Mouse (Mus musculus) heart, postnatal 0 days (tissue): ENCODE measurements at regions not wholly inside any gene's neighbourhood (a gene's known extent, or its start where the extent isn't known, plus 50 kb on each side); places are given as distances from the start of the nearest gene placed in this dataset.

ENCODE experiments used
- CTCF ChIP-seq: IDR thresholded peaks from 2 replicates; pipeline ENCODE4 v1.5.1; 2016; ENCODE audit warnings: antibody characterized with exemption, control low read depth, low read depth
- EP300 ChIP-seq: IDR thresholded peaks from 2 replicates; pipeline ENCODE4 v1.6.1; 2016; ENCODE audit warnings: antibody characterized with exemption, low read depth

DNA sequence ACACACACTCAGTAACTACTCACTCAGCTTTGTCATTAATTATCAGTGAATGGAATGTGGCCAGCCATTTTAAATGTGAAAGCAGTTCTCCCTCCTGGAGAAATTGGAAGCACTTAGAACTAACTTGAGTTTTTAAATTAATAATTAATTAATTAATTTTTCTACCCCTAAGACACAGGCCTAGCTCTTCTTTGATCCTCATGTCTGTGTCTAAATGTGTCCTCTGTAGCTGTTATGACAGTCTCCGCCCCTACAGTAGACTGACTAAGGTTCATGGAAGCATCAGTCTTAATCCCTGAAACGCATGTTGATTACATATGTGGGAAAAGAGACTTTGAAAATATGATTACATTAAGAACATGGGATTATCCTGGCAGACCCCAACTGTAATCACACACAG is 62.6 kb downstream of the Zbtb18 start:
- TF ChIP-seq CTCF: no peak
- no peak for TF ChIP-seq EP300
